Mouse (Mus musculus) stomach, postnatal 0 days (tissue): ENCODE measurements at regions not wholly inside any gene's neighbourhood (a gene's known extent, or its start where the extent isn't known, plus 50 kb on each side); places are given as distances from the start of the nearest gene placed in this dataset.

Experiments used
- ATAC-seq: fragments of 200-750 bp; cut with Nextera tagmentation; 2 replicates; pipeline ENCODE4 v1.8.0; 2017; ENCODE audit not compliant: low FRiP score, low TSS enrichment
- DNase-seq: peaks from one replicate; pipeline ENCODE4 v3.0.0-alpha.2; 2016; ENCODE audit warnings: low spot score
- H3K27ac ChIP-seq: fragments of 300-500 bp; sonication (generic); replicated peaks from 2 replicates; pipeline ENCODE4 v1.5.1; 2014; ENCODE audit warnings: mild to moderate bottlenecking, control low read depth
- H3K27me3 ChIP-seq: fragments of 300-500 bp; sonication (generic); 2 replicates; pipeline ENCODE4 v1.6.1; 2014; ENCODE audit warnings: low read length; ENCODE audit not compliant: control insufficient read depth, insufficient read depth
- H3K36me3 ChIP-seq: fragments of 300-500 bp; sonication (generic); 2 replicates; pipeline ENCODE4 v1.6.1; 2014; ENCODE audit warnings: low read length, mixed read lengths; ENCODE audit not compliant: control insufficient read depth, insufficient read depth
- H3K4me1 ChIP-seq: fragments of 300-500 bp; sonication (generic); replicated peaks from 2 replicates; pipeline ENCODE4 v1.6.1; 2014; ENCODE audit warnings: antibody characterized with exemption; ENCODE audit not compliant: control insufficient read depth, insufficient read depth
- H3K4me2 ChIP-seq: fragments of 300-500 bp; sonication (generic); replicated peaks from 2 replicates; pipeline ENCODE4 v1.6.1; 2014; ENCODE audit warnings: low read depth, mild to moderate bottlenecking, control low read depth, moderate library complexity
- H3K4me3 ChIP-seq: fragments of 300-500 bp; sonication (generic); 2 replicates; pipeline ENCODE4 v1.5.1; 2014; ENCODE audit warnings: low read depth, low read length, control low read depth
- H3K9ac ChIP-seq: fragments of 300-500 bp; sonication (generic); 2 replicates; pipeline ENCODE4 v1.6.1; 2014; ENCODE audit warnings: mild to moderate bottlenecking, low read length, control low read depth, mixed read lengths
- H3K9me3 ChIP-seq: fragments of 300-500 bp; sonication (generic); 2 replicates; pipeline ENCODE4 v1.6.1; 2016; ENCODE audit warnings: low read length; ENCODE audit not compliant: control insufficient read depth
- CTCF ChIP-seq: IDR thresholded peaks from 2 replicates; pipeline ENCODE4 v1.5.1; 2016; ENCODE audit warnings: antibody characterized with exemption, low read depth, mild to moderate bottlenecking, moderate library complexity
- EP300 ChIP-seq: optimal IDR thresholded peaks from 2 replicates; pipeline ENCODE3; 2016; ENCODE audit warnings: antibody characterized with exemption
- WGBS: fragments of 180-500 bp; shearing (Covaris S2); extraction: QIAGEN DNeasy Blood & Tissue Kit; methylation state at CpG from one replicate; pipeline ENCODE4 v1.1.7; 2014; 5-methylcytosine and 5-hydroxymethylcytosine counted together

GRCm38 (mm10) chr1:119223876-119224275 is 170.5 kb upstream of the Gli2 start:
- Histone ChIP-seq H3K4me3 (no peak overlapping the region), H3K4me1 (no peaks in the 10 kb centered on the region), H3K4me2 (no peak overlapping the region), H3K9ac (no peak overlapping the region), H3K36me3 (no peaks in the 10 kb centered on the region), H3K27me3 (no peaks in the 10 kb centered on the region), H3K9me3 (no peaks in the 10 kb centered on the region), H3K27ac (no peak overlapping the region)
- ATAC-seq: no peak
- no peak for TF ChIP-seq CTCF
- TF ChIP-seq EP300: no peak
- DNase-seq: no peak
- WGBS: 87% methylated on average over 8 of the region's 8 CpGs

GRCm38 (mm10) chr1:119221901-119222300 is 168.5 kb upstream of the Gli2 start:
- WGBS: 82% methylated on average over 6 of the region's 6 CpGs
- Histone ChIP-seq H3K4me1 (no peaks in the 10 kb centered on the region), H3K4me2 (no peak overlapping the region), H3K27ac (no peak overlapping the region), H3K9me3 (no peaks in the 10 kb centered on the region), H3K4me3 (no peak overlapping the region), H3K27me3 (no peaks in the 10 kb centered on the region), H3K36me3 (no peaks in the 10 kb centered on the region), H3K9ac (no peak overlapping the region)
- TF ChIP-seq CTCF: no peak
- no peak for TF ChIP-seq EP300
- DNase-seq (no peak), ATAC-seq (no peak)

GRCm38 (mm10) chr1:119221012-119221411 is 167.6 kb upstream of the Gli2 start:
- no peak overlapping the region for H3K27ac ChIP-seq
- no peaks in the 10 kb centered on the region for H3K27me3 ChIP-seq
- no peaks in the 10 kb centered on the region for H3K4me1 ChIP-seq
- 77% methylated on average over 7 of the region's 7 CpGs for WGBS
- H3K9ac ChIP-seq: no peak overlapping the region
- H3K4me2 ChIP-seq: no peak overlapping the region
- H3K36me3 ChIP-seq: no peaks in the 10 kb centered on the region
- no peak for ATAC-seq
- TF ChIP-seq CTCF: no peak
- TF ChIP-seq EP300: no peak
- H3K4me3 ChIP-seq: no peak overlapping the region
- H3K9me3 ChIP-seq: no peaks in the 10 kb centered on the region
- no peak for DNase-seq

GRCm38 (mm10) chr1:119219817-119220216 is 166.4 kb upstream of the Gli2 start:
- H3K4me3 ChIP-seq: no peak overlapping the region
- DNase-seq (no peak), ATAC-seq (no peak)
- H3K9me3 ChIP-seq: no peaks in the 10 kb centered on the region
- H3K27me3 ChIP-seq: no peaks in the 10 kb centered on the region
- WGBS: 73% methylated on average over 10 of the region's 10 CpGs
- no peak overlapping the region for H3K9ac ChIP-seq
- H3K4me1 ChIP-seq: no peaks in the 10 kb centered on the region
- TF ChIP-seq CTCF (no peak), EP300 (no peak)
- H3K36me3 ChIP-seq: no peaks in the 10 kb centered on the region
- H3K4me2 ChIP-seq: no peak overlapping the region
- no peak overlapping the region for H3K27ac ChIP-seq

GRCm38 (mm10) chr1:119217387-119217786 is 164.0 kb upstream of the Gli2 start:
- WGBS: 26% methylated on average over 4 of the region's 4 CpGs
- no peak overlapping the region for H3K9ac ChIP-seq

GRCm38 (mm10) chr1:119209607-119210007 is 156.2 kb upstream of the Gli2 start:
- DNase-seq: peak; percentile 33
- ATAC-seq: peak; percentile 40; the same call in 1 of the 2 replicates

More at GRCm38 (mm10) chr1:119217387-119217786, 164.0 kb upstream of the Gli2 start:
- H3K4me3 ChIP-seq: no peak overlapping the region
- no peak overlapping the region for H3K27ac ChIP-seq
- H3K4me2 ChIP-seq: no peak overlapping the region
- TF ChIP-seq CTCF (no peak), EP300 (no peak)
- DNase-seq (no peak), ATAC-seq (peak; percentile 73; the same call in 1 of the 2 replicates)
- no peaks in the 10 kb centered on the region for H3K36me3 ChIP-seq
- H3K27me3 ChIP-seq: no peaks in the 10 kb centered on the region
- no peaks in the 10 kb centered on the region for H3K4me1 ChIP-seq
- H3K9me3 ChIP-seq: no peaks in the 10 kb centered on the region

More at GRCm38 (mm10) chr1:119209607-119210007, 156.2 kb upstream of the Gli2 start:
- 51% methylated on average over 7 of the region's 7 CpGs for WGBS
- H3K27ac ChIP-seq: no peak overlapping the region
- H3K36me3 ChIP-seq: no peaks in the 10 kb centered on the region
- H3K4me1 ChIP-seq: no peaks in the 10 kb centered on the region
- no peak overlapping the region for H3K9ac ChIP-seq
- no peaks in the 10 kb centered on the region for H3K27me3 ChIP-seq
- no peak overlapping the region for H3K4me2 ChIP-seq
- TF ChIP-seq EP300: no peak
- peak; percentile 58 for TF ChIP-seq CTCF
- no peaks in the 10 kb centered on the region for H3K9me3 ChIP-seq
- no peak overlapping the region for H3K4me3 ChIP-seq
